Mouse (Mus musculus) brain, embryonic 14.5 days (tissue): ENCODE data around the gene Ccdc22.

ENCODE experiments used
- CTCF ChIP-seq: fragments of 200-500 bp; IDR thresholded peaks from 2 replicates; pipeline ENCODE4 v1.5.1; 2012; ENCODE audit warnings: inconsistent platforms, mild to moderate bottlenecking, moderate library complexity, borderline replicate concordance; ENCODE audit not compliant: insufficient read depth, insufficient read length; ENCODE audit errors: extremely low read depth
- POLR2A ChIP-seq: fragments of 200-500 bp; IDR thresholded peaks from 2 replicates; pipeline ENCODE4 v1.6.1; 2012; ENCODE audit warnings: mild to moderate bottlenecking, inconsistent platforms, borderline replicate concordance; ENCODE audit not compliant: poor library complexity, insufficient read depth, insufficient read length, severe bottlenecking; ENCODE audit errors: extremely low read depth

DNA sequence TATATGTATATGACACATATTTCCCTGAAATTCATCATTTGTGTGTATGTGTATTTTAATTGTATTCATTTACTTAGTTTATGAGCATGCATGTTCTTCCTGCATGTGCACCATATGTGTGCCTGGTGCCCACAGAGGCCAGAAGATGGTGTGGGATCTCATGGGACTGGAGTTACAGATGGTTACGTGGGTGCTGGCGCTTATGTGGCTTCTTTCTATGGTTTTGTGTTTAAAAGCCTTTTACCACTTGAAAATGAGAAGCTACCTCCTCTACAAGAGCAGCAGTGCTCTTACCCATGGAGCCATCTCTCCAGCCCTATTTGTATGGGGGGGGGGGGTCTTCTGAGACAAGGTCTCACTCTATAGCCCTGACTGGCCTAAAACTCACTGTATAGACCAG lies 24.2 kb downstream of the Ccdc22 start:
- no peak for TF ChIP-seq CTCF
- TF ChIP-seq POLR2A = no peak
